In genomic region chr4:108696934-108697333, GRCm38 (mm10) we compare ENCODE assay signal across 8 mouse cellular contexts. TPM values are rescaled to one million over a fixed set of nuclear protein-coding genes. Genes with fewer than 3 reads are reported as not detected.
A peak's percentile ranks its signal among the peaks of the same experiment; 100 is the strongest.
DNase-seq lines count a peak whose midpoint lies in the region; ATAC-seq and TF ChIP-seq lines count a peak whose summit lies in the region.

No protein-coding gene starts in this region.

- peak; percentile 61 for DNase-seq in forebrain, postnatal 0 days
- no peak for DNase-seq in forebrain, embryonic 10.5 days (ENCODE audit: extremely low spot score, low spot score)
- DNase-seq in right cerebral cortex, postnatal 10 days (ENCODE audit: low spot score in 2 of 2) = peak; percentile 35 to 43
- no peak for DNase-seq in right cerebral cortex, postnatal 25 days
- DNase-seq in kidney, postnatal 25 days = peak; percentile 49 to 50
- DNase-seq in splenic B cell, adult 2 months (ENCODE audit: low read depth, low spot score) = peak; percentile 26
- DNase-seq in urinary bladder, postnatal 36 days (ENCODE audit: low spot score in 2 of 2) = no peak

- H3K27me3 ChIP-seq in forebrain, postnatal 0 days (ENCODE audit: insufficient read depth, low read length) = no peaks in the 10 kb centered on the region
- H3K27me3 ChIP-seq in forebrain, embryonic 10.5 days (ENCODE audit: poor library complexity, severe bottlenecking) = no peaks in the 10 kb centered on the region
- H3K27me3 ChIP-seq in splenic B cell, adult 2 months (ENCODE audit: control insufficient read depth, insufficient read depth, low read length, poor library complexity, severe bottlenecking) = no peaks in the 10 kb centered on the region

- peak; percentile 73 for TF ChIP-seq CTCF in forebrain, postnatal 0 days (IDR thresholded peaks at IDR 0.05; ENCODE audit: low read depth)
- peak; percentile 53 for TF ChIP-seq CTCF in cortical plate, adult 2 months (IDR thresholded peaks at IDR 0.05; ENCODE audit: extremely low read depth, insufficient read depth, low read length)

- H3K4me2 ChIP-seq in forebrain, postnatal 0 days (ENCODE audit: low read depth) = no peak overlapping the region

- WGBS in forebrain, postnatal 0 days = 54% methylated on average over 3 of the region's 3 CpGs
- 59% methylated on average over 3 of the region's 3 CpGs for whole genome bisulfite sequencing in forebrain, embryonic 10.5 days

- H3K9me3 ChIP-seq in forebrain, postnatal 0 days (ENCODE audit: low read length) = no peaks in the 10 kb centered on the region
- H3K9me3 ChIP-seq in forebrain, embryonic 10.5 days = no peaks in the 10 kb centered on the region

- no peak overlapping the region for H3K27ac ChIP-seq in forebrain, postnatal 0 days (ENCODE audit: low read depth, low read length)
- H3K27ac ChIP-seq in forebrain, embryonic 10.5 days = no peak overlapping the region
- no peak overlapping the region for H3K27ac ChIP-seq in cortical plate, adult 2 months (ENCODE audit: insufficient read depth, low read length)

- TF ChIP-seq POLR2A in cortical plate, adult 2 months (IDR thresholded peaks at IDR 0.05; ENCODE audit: extremely low read depth, insufficient read depth, low read length) = no peak

- peak; percentile 81 for ATAC-seq in forebrain, postnatal 0 days

- H3K4me3 ChIP-seq in forebrain, postnatal 0 days (ENCODE audit: low read depth, low read length) = no peak overlapping the region
- no peak overlapping the region for H3K4me3 ChIP-seq in forebrain, embryonic 10.5 days
- no peak overlapping the region for H3K4me3 ChIP-seq in cortical plate, adult 2 months (ENCODE audit: insufficient read depth, low read length)

- no peak overlapping the region for H3K9ac ChIP-seq in forebrain, postnatal 0 days

- H3K4me1 ChIP-seq in forebrain, postnatal 0 days (ENCODE audit: insufficient read depth) = no peaks in the 10 kb centered on the region
- no peaks in the 10 kb centered on the region for H3K4me1 ChIP-seq in forebrain, embryonic 10.5 days
- no peaks in the 10 kb centered on the region for H3K4me1 ChIP-seq in cortical plate, adult 2 months (ENCODE audit: control insufficient read depth, insufficient read depth, low read length)

- 0 out of 2 replicates have a peak, but pooled peaks cover 2% of the 10 kb centered on the region for H3K36me3 ChIP-seq in forebrain, postnatal 0 days (ENCODE audit: insufficient read depth)
- peaks cover 10% of the 10 kb centered on the region for H3K36me3 ChIP-seq in forebrain, embryonic 10.5 days (replicated peaks)
- H3K36me3 ChIP-seq in splenic B cell, adult 2 months (ENCODE audit: control insufficient read depth, insufficient read depth, low read length, poor library complexity, severe bottlenecking) = no peaks in the 10 kb centered on the region

RNA-seq across cellular contexts. Expression of gene 3110021N24Rik, which starts 22.5 kb away (rescaled TPM):
- 0.46 TPM in 1 of 2 replicates, not detected in the other for total RNA-seq in forebrain, postnatal 0 days (2014; rRNA removed)
- 1.1 and 1.9 TPM in 2 replicates for polyA plus RNA-seq in forebrain, postnatal 0 days (2015; fragmentation: Nextera tagmentation; extraction: Ambion mirVana)
- polyA plus RNA-seq in forebrain, embryonic 10.5 days (2016; fragmentation: Nextera tagmentation; extraction: Ambion mirVana) = 1.5 and 1.8 TPM in 2 replicates
- polyA plus RNA-seq in cortical plate, adult 2 months (2012; rRNA removed) = 0.48 and 0.51 TPM in 2 replicates

Comparison
In these comparisons a context has a peak if more than half of its experiments do, and no peak if none do; other contexts are left out.
1. DNase-seq: peak in forebrain, postnatal 0 days (single experiment), right cerebral cortex, postnatal 10 days (2 of 2), kidney, postnatal 25 days (2 of 2) and splenic B cell, adult 2 months (single experiment); none in forebrain, embryonic 10.5 days (single experiment), right cerebral cortex, postnatal 25 days (single experiment) and urinary bladder, postnatal 36 days (0 of 2).